In the genomic region with DNA sequence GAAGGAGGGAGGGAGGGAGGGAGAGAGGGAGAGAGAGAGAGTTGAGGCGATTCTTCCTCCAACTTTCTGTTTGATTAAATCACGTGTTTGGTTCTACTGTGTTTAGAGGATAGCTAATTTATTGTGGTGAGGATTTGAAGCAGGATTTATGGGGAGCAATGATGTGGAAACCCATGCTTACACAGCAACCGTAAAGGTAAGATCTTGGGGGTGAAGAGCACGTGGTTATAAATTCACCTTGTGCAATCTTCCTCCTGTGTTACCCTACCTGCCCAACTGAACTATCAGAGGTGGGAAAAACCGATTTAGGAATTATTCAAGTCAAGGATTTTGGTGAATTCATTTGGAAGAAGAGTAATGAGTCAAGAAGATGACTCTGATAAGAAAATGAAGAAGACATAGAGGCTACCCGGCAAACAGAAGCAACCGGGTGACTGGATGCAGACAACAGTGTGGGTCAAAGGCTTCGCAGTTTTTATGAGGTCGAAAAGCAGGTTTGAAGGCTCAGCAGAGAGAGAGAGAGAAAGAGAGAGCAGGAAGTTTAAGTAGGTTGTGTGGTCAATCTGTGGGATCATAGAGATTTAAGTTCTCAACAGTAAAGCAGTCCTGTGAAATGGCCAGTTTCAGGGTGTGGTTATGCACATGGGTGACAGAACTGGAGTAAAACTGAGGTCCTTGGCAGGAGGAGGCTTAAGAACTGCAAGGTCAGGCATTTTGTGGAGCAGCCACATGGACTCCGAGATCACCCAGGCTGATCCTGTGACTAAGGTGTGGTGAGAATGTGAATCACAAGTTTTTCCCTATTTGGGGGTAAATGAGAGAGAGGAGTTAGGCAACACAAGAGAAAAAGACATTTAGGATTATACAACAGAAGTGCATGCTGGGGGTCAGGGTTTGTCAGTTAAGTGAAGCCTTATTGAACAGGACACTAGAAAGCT, we compare ENCODE assay signal across 23 mouse cellular contexts.
DNase-seq lines count a peak whose midpoint lies in the region; ATAC-seq and TF ChIP-seq lines count a peak whose summit lies in the region.
"Had no signal": no experiment of that assay in that cellular context is flagged by ENCODE, and none has a peak within 500 bp of the region (broad histone marks: within the 10 kb centered on the region; RNA-seq: fewer than 3 reads in every experiment).

No protein-coding gene starts in this region.

- no peaks in the 10 kb centered on the region for H3K79me2 ChIP-seq in CH12.LX (replicated peaks; ENCODE audit: control insufficient read depth, extremely low read depth, insufficient read depth, poor library complexity, severe bottlenecking)

- dilution Hi-C loops in CH12.LX (cut with MboI; ENCODE audit: extremely low pct_ligation_motif_present, extremely low pct_unique_long_range_greater_than_20kb, low sequenced_read_pairs) = no loop called here

- WGBS in intestine, embryonic 14.5 days = 60% methylated on average over 10 of the region's 10 CpGs
- WGBS in intestine, postnatal 0 days = 34% methylated on average over 10 of the region's 10 CpGs
- 55% methylated on average over 10 of the region's 10 CpGs for WGBS in kidney, adult 2 months

- TF ChIP-seq EP300 in CH12.LX (IDR thresholded peaks at IDR 0.05; ENCODE audit: low read length) = no peak

- no peak overlapping the region for H3K27ac ChIP-seq in CH12.LX (ENCODE audit: insufficient read depth, low read depth)
- no peak overlapping the region for H3K27ac ChIP-seq in intestine, embryonic 14.5 days (ENCODE audit: low read depth)
- H3K27ac ChIP-seq in intestine, postnatal 0 days (ENCODE audit: low read depth, low read length) = no peak overlapping the region; the same call in 1 of the 2 replicates
- no peak overlapping the region for H3K27ac ChIP-seq in kidney, adult 2 months (ENCODE audit: insufficient read depth, low read depth, low read length)
- H3K27ac ChIP-seq: forebrain, embryonic 10.5 days; forebrain, embryonic 13.5 days; heart, embryonic 13.5 days; hindbrain, embryonic 14.5 days had no signal

- no peak for TF ChIP-seq CTCF in CH12.LX (conservative IDR thresholded peaks at IDR 0.05 in 1 of 2, IDR thresholded peaks at IDR 0.05 in 1 of 2; ENCODE audit: low read depth in 2 of 2, low read length in 2 of 2)
- no peak for TF ChIP-seq CTCF in intestine, postnatal 0 days (IDR thresholded peaks at IDR 0.05; ENCODE audit: low read depth)
- no peak for TF ChIP-seq CTCF in kidney, adult 2 months (conservative IDR thresholded peaks at IDR 0.05; ENCODE audit: insufficient read depth, insufficient read length, low read depth, low read length)

- H3K4me1 ChIP-seq in CH12.LX (ENCODE audit: control insufficient read depth in 1 of 2, insufficient read depth in 2 of 2) = no peaks in the 10 kb centered on the region
- peaks cover 10% of the 10 kb centered on the region for H3K4me1 ChIP-seq in intestine, embryonic 14.5 days (replicated peaks; ENCODE audit: control insufficient read depth, insufficient read depth, low read length)
- no peaks in the 10 kb centered on the region for H3K4me1 ChIP-seq in intestine, postnatal 0 days (replicated peaks; ENCODE audit: control insufficient read depth, insufficient read depth, low read length)
- no peaks in the 10 kb centered on the region for H3K4me1 ChIP-seq in kidney, adult 2 months (ENCODE audit: control insufficient read depth, insufficient read depth, low read length)

- no peak for ATAC-seq in intestine, embryonic 14.5 days (replicated peaks; ENCODE audit: low FRiP score, low TSS enrichment, low read depth)
- ATAC-seq in intestine, postnatal 0 days = peak; percentile 77
- no peak for ATAC-seq in megakaryocyte, adult 5-6 weeks (ENCODE audit: poor library complexity, severe bottlenecking)
- ATAC-seq: forebrain, embryonic 13.5 days; forebrain, embryonic 16.5 days had no signal

- in situ Hi-C loops in CH12.LX (cut with MboI; ENCODE audit: low pct_ligation_motif_present, low pct_unique_long_range_greater_than_20kb, low sequenced_read_pairs) = no loop called here

- no peak for TF ChIP-seq RAD21 in CH12.LX (IDR thresholded peaks at IDR 0.05; ENCODE audit: low read depth, low read length)

- no peaks in the 10 kb centered on the region for H3K27me3 ChIP-seq in CH12.LX (replicated peaks)
- no peaks in the 10 kb centered on the region for H3K27me3 ChIP-seq in intestine, embryonic 14.5 days (replicated peaks; ENCODE audit: control insufficient read depth, insufficient read depth, low read length)
- H3K27me3 ChIP-seq in intestine, postnatal 0 days (replicated peaks; ENCODE audit: control insufficient read depth, insufficient read depth, low read length) = no peaks in the 10 kb centered on the region
- H3K27me3 ChIP-seq in kidney, adult 2 months (replicated peaks; ENCODE audit: control insufficient read depth, insufficient read depth, low read length) = no peaks in the 10 kb centered on the region
- H3K27me3 ChIP-seq: forebrain, embryonic 13.5 days; heart, embryonic 13.5 days had no signal

- no peak for TF ChIP-seq POLR2A in CH12.LX (IDR thresholded peaks at IDR 0.05; ENCODE audit: low read depth, low read length)
- TF ChIP-seq POLR2A in kidney, adult 2 months (IDR thresholded peaks at IDR 0.05; ENCODE audit: low read depth, low read length) = no peak

- H3K9me3 ChIP-seq in CH12.LX (replicated peaks; ENCODE audit: low read length) = no peaks in the 10 kb centered on the region
- H3K9me3 ChIP-seq in intestine, embryonic 14.5 days (ENCODE audit: control insufficient read depth, low read length) = no peaks in the 10 kb centered on the region
- no peaks in the 10 kb centered on the region for H3K9me3 ChIP-seq in intestine, postnatal 0 days (ENCODE audit: control insufficient read depth)
- H3K9me3 ChIP-seq: forebrain, embryonic 10.5 days; forebrain, embryonic 13.5 days; heart, embryonic 13.5 days had no signal

- no peak overlapping the region for H3K9ac ChIP-seq in CH12.LX (ENCODE audit: insufficient read depth, low read depth)
- H3K9ac ChIP-seq in intestine, embryonic 14.5 days (ENCODE audit: low read length) = no peak overlapping the region
- no peak overlapping the region for H3K9ac ChIP-seq in intestine, postnatal 0 days (ENCODE audit: low read depth, low read length)
- H3K9ac ChIP-seq: forebrain, embryonic 13.5 days; heart, embryonic 13.5 days; hindbrain, embryonic 14.5 days had no signal

- H3K4me3 ChIP-seq in CH12.LX (replicated peaks in 1 of 3; ENCODE audit: low read depth in 2 of 3, low read length in 2 of 3, poor library complexity in 1 of 3) = no peak overlapping the region
- H3K4me3 ChIP-seq in intestine, embryonic 14.5 days (ENCODE audit: low read depth, low read length) = no peak overlapping the region
- H3K4me3 ChIP-seq in intestine, postnatal 0 days (ENCODE audit: low read depth, low read length) = no peak overlapping the region
- no peak overlapping the region for H3K4me3 ChIP-seq in kidney, adult 2 months (ENCODE audit: insufficient read depth, low read depth, low read length)
- H3K4me3 ChIP-seq: forebrain, embryonic 10.5 days; forebrain, embryonic 13.5 days; heart, embryonic 13.5 days had no signal

- peak; percentile 17 for DNase-seq in urinary bladder, postnatal 14 days (ENCODE audit: low spot score)
- no peak for DNase-seq in urinary bladder, postnatal 25 days (ENCODE audit: low spot score)
- no peak for DNase-seq in CH12.LX (ENCODE audit: extremely low read depth)
- peak; percentile 48 for DNase-seq in intestine, embryonic 14.5 days (ENCODE audit: low spot score)
- DNase-seq in frontal cortex, postnatal 25 days (ENCODE audit: low spot score in 2 of 2) = no peak
- no peak for DNase-seq in kidney, adult 2 months
- DNase-seq: adrenal gland, postnatal 10 days; adrenal gland, postnatal 36 days; B cell, adult 2 months; cerebellum, adult 18-20 months; cerebellum, adult 9-10 months; cerebellum, postnatal 14 days; gastrocnemius, postnatal 25 days; heart, postnatal 14 days; heart, postnatal 4 days; kidney, adult 11 months had no signal

- no peaks in the 10 kb centered on the region for H3K36me3 ChIP-seq in CH12.LX (replicated peaks in 1 of 2; ENCODE audit: control insufficient read depth in 1 of 2, insufficient read depth in 1 of 2, low read length in 1 of 2)
- H3K36me3 ChIP-seq in intestine, embryonic 14.5 days (ENCODE audit: control insufficient read depth, insufficient read depth, low read length) = no peaks in the 10 kb centered on the region
- no peaks in the 10 kb centered on the region for H3K36me3 ChIP-seq in intestine, postnatal 0 days (ENCODE audit: control insufficient read depth, insufficient read depth)
- H3K36me3 ChIP-seq in kidney, adult 2 months (ENCODE audit: control insufficient read depth, insufficient read depth, low read length) = no peaks in the 10 kb centered on the region
- H3K36me3 ChIP-seq: forebrain, embryonic 10.5 days; heart, embryonic 13.5 days had no signal

- no peak overlapping the region for H3K4me2 ChIP-seq in CH12.LX (ENCODE audit: insufficient read depth, low read depth, poor library complexity, severe bottlenecking)
- H3K4me2 ChIP-seq in intestine, embryonic 14.5 days (ENCODE audit: low read length) = no peak overlapping the region
- no peak overlapping the region for H3K4me2 ChIP-seq in intestine, postnatal 0 days (replicated peaks; ENCODE audit: low read depth)
- H3K4me2 ChIP-seq: forebrain, embryonic 13.5 days; heart, embryonic 13.5 days; hindbrain, embryonic 14.5 days had no signal

TF ChIP-seq in CH12.LX, 34 proteins besides CTCF, POLR2A, EP300 and RAD21:
- TF ChIP-seq SMC3 (IDR thresholded peaks at IDR 0.05; ENCODE audit: low read depth, low read length) (no peak), MAX (IDR thresholded peaks at IDR 0.05; ENCODE audit: low read length) (0 out of 2 replicates have a peak, but pooled peaks have one; percentile 16)

Comparison
In these comparisons a context has a peak if more than half of its experiments do, and no peak if none do; other contexts are left out.
1. DNase-seq: peak in urinary bladder, postnatal 14 days (single experiment) and intestine, embryonic 14.5 days (single experiment); none in urinary bladder, postnatal 25 days (single experiment), CH12.LX (single experiment), frontal cortex, postnatal 25 days (0 of 2) and kidney, adult 2 months (single experiment).